Mouse (Mus musculus) skeletal muscle tissue, adult 2 months (tissue): Measurements from ENCODE around the gene H2-K1.
A peak's percentile ranks its signal among the peaks of the same experiment; 100 is the strongest.
"Not testable (repeated sequence)": the region's sequence is repeated elsewhere in the genome, so short reads cannot be mapped to it uniquely, and the experiment has no call there.

ENCODE experiments used
- DNase-seq: peaks from one replicate; pipeline ENCODE4 v3.0.0-alpha.2; 2012; ENCODE audit warnings: low read depth, low spot score

Gene H2-K1

DNA sequence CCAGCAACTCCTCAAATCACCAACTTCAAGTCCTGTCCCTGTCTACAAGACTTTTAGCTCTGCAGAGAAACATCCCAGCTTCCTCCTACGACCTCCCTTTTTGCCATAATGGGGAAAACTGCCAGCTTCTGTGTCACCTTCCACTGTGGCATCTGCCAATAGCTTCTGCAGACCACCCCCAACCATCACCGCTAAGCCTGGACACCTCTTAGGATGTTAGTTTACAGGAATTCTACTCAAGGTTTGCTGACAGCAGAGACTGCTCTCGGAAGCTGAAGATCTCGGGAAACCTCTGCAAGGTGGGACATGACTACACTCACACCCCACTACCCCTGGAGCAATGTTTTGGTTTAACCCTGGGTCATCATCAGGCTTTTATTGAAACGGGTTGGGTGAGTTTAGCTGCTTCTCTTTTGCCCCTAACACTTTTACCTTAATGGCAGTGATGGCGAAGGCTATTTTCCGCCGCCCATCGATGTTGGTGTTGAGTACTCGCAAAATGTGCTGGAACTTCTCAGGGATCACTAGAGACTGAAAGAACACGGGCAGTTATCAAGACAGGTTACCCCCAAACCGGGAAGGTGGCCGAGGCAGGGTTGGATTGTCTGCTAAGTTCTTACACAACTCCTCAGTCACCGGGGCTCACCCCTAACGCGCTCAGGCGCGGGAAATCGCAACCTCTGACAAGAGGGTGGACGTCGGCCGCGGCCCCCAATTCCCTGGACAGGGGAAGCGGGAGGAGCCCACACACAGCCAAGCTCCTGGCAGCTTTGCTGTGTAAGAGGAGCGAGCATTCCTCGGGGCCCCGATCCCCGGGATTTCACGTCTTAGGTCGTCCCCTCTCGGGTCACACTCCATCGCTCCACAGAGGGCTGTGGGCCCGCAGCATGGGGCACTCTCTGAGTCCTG, 45.2 kb downstream of the H2-K1 start:
- DNase-seq: no peak

DNA sequence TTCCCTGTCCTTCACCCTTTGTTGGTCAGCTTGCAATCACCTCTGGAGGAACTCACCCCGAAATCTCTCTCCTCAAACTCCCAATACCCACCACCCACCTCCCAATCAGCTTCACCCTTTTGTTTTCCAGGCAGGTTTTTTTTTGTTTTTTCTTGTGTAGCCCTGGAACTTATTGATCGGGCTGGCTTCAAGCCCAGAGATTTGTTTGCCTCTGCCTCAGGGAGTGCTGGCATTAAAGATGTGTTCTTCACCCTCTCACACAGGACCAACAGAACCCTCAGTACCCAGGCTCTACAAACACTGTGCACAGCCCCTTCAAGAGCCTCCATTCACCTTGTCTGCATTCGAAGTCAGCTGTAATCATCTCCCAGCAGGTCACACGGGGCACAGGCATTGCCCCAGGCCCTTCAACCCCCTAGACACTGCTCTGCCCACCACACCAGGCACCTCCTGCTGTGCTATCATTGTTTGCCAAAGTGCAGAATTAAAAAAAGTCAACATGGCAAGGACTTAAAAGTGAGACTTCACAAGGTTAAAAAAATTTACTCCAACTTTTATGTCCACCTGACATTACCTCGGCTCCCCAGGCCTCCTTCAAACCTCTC, 46.1 kb downstream of the H2-K1 start:
- no peak for DNase-seq

DNA sequence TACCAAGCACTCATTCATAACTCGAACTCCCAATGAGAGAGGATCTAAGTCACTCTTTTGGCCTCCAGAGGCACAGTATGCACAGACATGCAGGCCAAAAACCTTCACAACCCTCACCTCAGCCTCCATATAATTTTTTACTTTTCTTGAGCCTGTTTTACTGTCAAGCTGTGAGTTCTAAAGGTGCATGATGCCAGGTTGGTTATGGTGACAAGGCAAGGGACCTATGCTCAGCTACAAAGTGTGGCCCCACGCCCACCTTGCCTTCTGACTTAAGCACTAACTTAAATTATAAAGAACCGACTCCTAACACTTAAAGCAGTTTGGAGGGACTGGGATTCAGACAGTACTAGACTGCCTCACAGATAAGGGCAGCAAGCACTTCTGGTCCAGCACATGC, 46.8 kb downstream of the H2-K1 start:
- DNase-seq: no peak

DNA sequence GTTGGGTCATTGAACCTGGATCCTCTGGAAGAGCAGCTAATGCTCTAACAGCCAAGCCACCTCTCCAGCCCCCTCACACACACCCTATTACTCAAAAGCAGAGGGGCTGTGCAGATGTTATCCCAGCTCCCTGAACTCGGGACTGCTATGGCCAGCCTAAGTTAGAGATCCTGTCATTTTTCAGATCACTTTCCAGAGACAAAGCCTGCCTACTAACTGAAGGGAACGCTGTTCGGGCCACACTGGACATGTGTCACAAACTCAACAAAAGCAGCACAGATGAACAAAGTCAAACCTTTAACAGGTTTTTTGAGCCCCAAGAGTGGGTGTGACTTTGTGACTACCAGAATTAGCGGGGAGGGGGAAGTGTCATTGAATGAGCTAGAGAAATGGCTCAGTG, 47.3 kb downstream of the H2-K1 start:
- DNase-seq: no peak

DNA sequence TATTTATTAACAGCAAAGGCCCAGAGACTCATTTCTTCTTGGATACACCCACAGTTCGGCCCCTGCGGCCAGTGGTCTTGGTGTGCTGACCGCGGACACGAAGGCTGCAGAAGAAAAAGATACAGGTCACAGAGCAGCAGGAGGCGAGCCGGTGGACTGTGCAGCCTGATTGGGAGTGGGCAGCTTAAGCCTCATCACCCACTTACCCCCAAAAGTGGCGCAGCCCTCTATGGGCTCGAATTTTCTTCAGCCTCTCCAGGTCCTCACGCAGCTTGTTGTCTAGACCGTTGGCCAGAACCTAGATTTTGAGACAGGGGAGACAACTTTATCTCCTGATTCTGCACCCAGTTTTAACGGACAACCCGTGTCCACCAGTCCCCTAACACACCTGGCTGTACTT, 48.1 kb downstream of the H2-K1 start:
- DNase-seq: not testable (repeated sequence)

DNA sequence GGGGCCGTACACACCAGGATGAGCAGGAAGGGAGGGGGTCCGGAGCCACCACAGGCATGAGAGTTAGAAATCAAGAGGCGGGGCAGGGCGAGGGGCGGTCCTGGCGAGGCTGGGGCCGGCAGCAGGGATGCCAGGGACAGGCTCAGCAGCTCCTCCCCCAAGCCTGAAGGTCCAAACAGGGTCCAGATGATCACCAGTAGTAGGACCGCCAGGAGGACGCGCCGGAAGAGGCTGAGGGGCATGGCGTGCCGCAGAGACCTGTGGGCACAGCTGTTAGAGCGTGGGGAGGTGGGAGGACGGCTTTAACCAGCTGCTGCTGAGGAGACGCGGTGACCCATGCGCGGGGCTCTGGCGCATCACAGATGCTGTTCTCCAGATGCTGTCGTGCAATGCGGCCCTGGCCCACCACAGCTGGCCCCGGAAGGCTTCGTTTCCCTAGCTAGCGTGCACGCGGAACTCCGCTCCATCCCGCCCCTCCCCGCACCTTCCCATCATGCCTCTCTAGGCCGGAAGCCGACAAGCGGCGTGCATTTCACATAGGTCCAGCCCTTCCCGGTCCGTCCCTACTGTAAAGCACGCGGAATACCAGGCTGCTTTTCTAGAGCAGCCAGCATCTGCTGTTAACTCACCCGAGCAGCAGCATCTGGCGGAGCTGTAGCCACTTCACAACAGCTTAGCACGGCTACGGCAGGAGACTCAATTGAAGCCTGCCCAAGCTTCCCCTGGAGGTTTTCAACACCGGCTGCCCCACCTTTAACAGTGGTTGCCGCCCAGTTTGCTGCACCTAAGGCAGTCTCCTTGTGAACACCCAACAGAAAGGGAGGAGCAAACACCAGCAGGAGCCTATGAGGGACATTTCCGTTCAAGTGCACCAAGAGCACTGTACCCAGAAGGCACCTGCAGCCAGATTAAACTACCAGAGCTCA, 48.9 kb downstream of the H2-K1 start, which contains the start of gene B3galt4:
B3galt4 (minus strand) TSS at position 468 of the 926 bp plus-strand sequence.
- peak; percentile 60 for DNase-seq

DNA sequence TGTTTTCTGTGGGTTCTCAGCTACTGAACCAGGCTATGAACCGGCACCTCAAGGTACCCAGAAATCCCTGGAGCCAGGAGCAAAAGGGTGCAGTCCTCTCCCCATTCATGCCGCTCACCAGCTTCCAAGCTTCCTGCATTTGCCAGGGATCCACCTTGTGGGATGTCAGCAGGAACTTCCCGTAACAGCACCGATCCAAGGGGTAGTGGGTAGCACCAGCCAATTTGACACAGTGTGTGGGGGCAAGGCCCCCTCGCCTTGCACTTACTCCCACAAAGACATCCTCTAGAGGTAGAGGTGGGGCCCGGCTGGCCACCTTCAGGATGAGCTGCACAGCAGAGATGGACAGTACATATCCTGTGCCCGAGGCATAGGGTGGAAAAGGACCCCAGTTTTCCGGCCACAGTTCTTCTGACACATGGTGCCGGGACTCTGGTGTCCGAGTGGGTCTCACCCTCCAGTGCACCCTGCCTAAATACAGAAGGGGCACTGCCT, 50.0 kb downstream of the H2-K1 start:
- DNase-seq: no peak

DNA sequence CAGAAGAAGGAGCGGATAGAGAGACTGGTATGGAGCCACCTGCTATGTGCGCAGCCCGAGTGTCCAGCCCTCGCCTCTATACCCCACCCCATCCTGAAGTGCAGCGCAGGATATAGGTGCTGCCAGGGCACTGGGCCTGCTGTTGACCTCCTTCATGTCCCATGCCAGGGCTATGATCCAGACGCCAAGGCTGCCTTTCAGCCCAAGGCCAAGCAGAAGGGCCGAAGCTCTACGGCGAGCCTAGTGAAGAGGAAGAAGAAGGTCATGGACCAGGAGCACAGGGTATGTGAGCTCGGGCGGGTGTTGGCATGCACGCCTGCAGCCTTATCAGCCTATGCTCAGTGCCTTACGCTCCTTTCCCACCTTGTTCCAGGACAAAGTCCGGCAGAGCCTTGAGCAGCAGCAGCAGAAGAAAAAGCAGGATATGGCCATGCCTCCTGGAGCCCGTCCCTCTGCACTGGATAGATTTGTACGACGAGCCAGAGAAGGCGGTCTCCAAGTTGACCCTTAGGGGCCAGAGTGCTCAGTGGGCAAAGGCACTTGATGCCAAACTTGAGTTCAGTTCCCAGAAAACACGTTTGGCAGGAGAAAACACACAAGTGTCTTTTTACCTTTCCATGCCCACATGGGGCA, 51.1 kb downstream of the H2-K1 start:
- DNase-seq: no peak

DNA sequence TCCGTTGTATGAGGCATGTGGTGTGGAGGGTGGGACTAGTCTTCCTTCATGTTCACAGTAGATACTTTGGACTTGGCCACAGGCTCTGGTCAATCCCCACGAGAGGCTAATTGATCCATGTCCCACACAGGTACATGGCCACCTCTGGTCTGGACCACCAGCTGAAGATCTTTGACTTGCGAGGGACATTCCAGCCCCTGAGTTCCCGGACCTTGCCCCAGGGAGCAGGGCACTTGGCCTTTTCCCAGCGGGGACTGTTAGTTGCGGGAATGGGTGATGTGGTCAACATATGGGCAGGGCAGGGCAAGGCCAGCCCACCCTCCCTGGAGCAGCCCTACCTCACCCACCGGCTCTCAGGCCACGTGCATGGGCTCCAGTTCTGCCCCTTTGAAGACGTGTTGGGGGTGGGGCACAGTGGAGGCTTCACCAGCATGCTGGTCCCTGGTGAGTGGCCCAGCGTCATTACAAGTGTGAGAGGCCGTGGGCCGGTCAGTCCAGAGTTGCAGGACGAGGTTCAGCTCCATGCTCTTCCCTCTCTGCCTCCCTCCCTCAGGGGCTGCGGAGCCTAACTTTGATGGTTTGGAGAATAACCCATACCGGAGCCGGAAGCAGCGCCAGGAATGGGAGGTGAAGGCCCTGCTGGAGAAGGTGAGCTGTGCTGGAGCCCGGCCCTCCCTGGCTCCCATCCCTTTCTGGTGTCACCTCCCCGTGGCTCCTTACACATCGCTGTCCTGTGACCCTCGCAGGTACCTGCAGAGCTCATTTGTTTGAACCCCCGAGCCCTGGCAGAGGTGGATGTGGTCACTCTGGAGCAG, 51.9 kb downstream of the H2-K1 start:
- no peak for DNase-seq

DNA sequence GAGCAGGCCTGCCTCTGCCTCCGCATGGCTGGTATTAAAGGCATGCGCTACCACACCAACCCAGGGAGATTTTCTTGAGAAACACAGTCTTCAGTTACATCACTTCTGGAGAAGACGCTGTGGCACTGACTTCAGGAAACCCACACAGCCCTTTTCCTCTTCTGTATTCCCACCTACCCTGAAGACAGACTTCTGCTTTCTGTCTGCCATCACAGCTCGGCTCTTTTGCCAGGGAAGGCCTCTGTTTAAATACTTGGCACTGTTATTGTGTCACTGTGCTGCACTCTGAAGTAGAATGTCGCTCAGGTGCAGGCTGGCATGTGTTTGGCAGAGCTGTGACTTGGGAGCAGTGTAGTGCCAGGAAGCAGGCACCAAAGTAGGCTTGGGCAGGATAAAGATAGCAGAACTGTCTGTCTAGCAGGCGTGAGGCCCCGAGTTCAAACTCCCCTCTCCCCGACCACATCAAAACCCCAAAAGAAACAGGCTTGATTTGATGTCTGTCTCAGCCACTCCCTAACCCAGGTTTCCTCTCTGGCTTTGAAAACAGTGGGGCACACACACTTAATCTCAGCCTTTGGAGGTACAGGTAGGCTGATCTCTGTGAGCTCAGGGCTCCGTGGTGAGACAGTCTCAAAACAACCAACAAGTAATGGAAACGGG, 52.6 kb downstream of the H2-K1 start:
- no peak for DNase-seq
